Mouse (Mus musculus) gastrocnemius, adult 8-10 months (tissue): ENCODE measurements at regions not wholly inside any gene's neighbourhood (a gene's known extent, or its start where the extent isn't known, plus 50 kb on each side); places are given as distances from the start of the nearest gene placed in this dataset.

Source experiments
- DNase-seq, 2 experiments: peaks; one replicate each; pipeline ENCODE4 v3.0.0; 2022; ENCODE audit warnings: low spot score in 2 of 2

GRCm38 (mm10) chr6:140179999-140180398 lies 138.7 kb upstream of the Plcz1 start:
- DNase-seq: no peak

GRCm38 (mm10) chr6:140178425-140179193 lies 137.4 kb upstream of the Plcz1 start:
- DNase-seq: no peak

- no peak for DNase-seq
Observed at GRCm38 (mm10) chr6:140172716-140173115, 131.5 kb upstream of the Plcz1 start.

- DNase-seq: no peak
Observed at GRCm38 (mm10) chr6:140169836-140170235, 128.6 kb upstream of the Plcz1 start.

GRCm38 (mm10) chr6:140167182-140167581 lies 125.9 kb upstream of the Plcz1 start:
- no peak for DNase-seq

- DNase-seq: no peak
Observed at GRCm38 (mm10) chr6:140162729-140163128, 121.5 kb upstream of the Plcz1 start.

GRCm38 (mm10) chr6:140161482-140161881 lies 120.2 kb upstream of the Plcz1 start:
- DNase-seq: no peak

- no peak for DNase-seq
Observed at GRCm38 (mm10) chr6:140160946-140161345, 119.7 kb upstream of the Plcz1 start.

GRCm38 (mm10) chr6:140158986-140159385 lies 117.7 kb upstream of the Plcz1 start:
- DNase-seq: no peak

- DNase-seq: no peak
Observed at GRCm38 (mm10) chr6:140157375-140157774, 116.1 kb upstream of the Plcz1 start.

- DNase-seq: no peak
Observed at GRCm38 (mm10) chr6:140152418-140153176, 111.3 kb upstream of the Plcz1 start.

GRCm38 (mm10) chr6:140148628-140149245 lies 107.5 kb upstream of the Plcz1 start:
- DNase-seq: no peak

- no peak for DNase-seq
Observed at GRCm38 (mm10) chr6:140148138-140148537, 106.9 kb upstream of the Plcz1 start.

- DNase-seq: peak; percentile 21 to 34
Observed at GRCm38 (mm10) chr6:140147711-140148110, 106.5 kb upstream of the Plcz1 start.

- DNase-seq: no peak
Observed at GRCm38 (mm10) chr6:140133734-140134133, 92.5 kb upstream of the Plcz1 start.

- no peak for DNase-seq
Observed at GRCm38 (mm10) chr6:140126645-140127044, 85.4 kb upstream of the Plcz1 start.

- DNase-seq: no peak
Observed at GRCm38 (mm10) chr6:140114024-140114423, 72.8 kb upstream of the Plcz1 start.

GRCm38 (mm10) chr6:140112054-140112453 lies 70.8 kb upstream of the Plcz1 start:
- no peak for DNase-seq

- DNase-seq: no peak
Observed at GRCm38 (mm10) chr6:140108083-140108482, 66.8 kb upstream of the Plcz1 start.

GRCm38 (mm10) chr6:140107628-140108027 lies 66.4 kb upstream of the Plcz1 start:
- no peak for DNase-seq

GRCm38 (mm10) chr6:140106141-140106540 lies 64.9 kb upstream of the Plcz1 start:
- DNase-seq: no peak

- no peak for DNase-seq
Observed at GRCm38 (mm10) chr6:140102043-140102442, 60.8 kb upstream of the Plcz1 start.
